Mouse (Mus musculus): ENCODE measurements around the gene Dnmt3l. TPM values are rescaled to one million over a fixed set of nuclear protein-coding genes. Genes with fewer than 3 reads are reported as not detected.

The Dnmt3l gene
- polyA plus RNA-seq, 1 experiment from 2014 or later = not detected

- H3K27ac ChIP-seq (ENCODE audit: low read depth, low read length) = no peak overlapping the region
- no peak overlapping the region for H3K9ac ChIP-seq (replicated peaks; ENCODE audit: low read depth, low read length)
- no peak for ATAC-seq (ENCODE audit: low read depth)
- no peaks in the 10 kb centered on the region for H3K36me3 ChIP-seq (ENCODE audit: control insufficient read depth, insufficient read depth, low read length)
- H3K4me1 ChIP-seq (ENCODE audit: control insufficient read depth, insufficient read depth, low read length) = no peaks in the 10 kb centered on the region
- no peaks in the 10 kb centered on the region for H3K27me3 ChIP-seq (ENCODE audit: control insufficient read depth, insufficient read depth, low read length)
- no peak overlapping the region for H3K4me3 ChIP-seq (ENCODE audit: low read depth, low read length)
- H3K9me3 ChIP-seq (ENCODE audit: control insufficient read depth, low read length) = no peaks in the 10 kb centered on the region
- WGBS = 65% methylated on average over 1 of the region's 1 CpGs
- H3K4me2 ChIP-seq (ENCODE audit: low read depth, low read length) = no peak overlapping the region
Observed at GRCm38 (mm10) chr10:78044531-78044930, 2.8 kb downstream of the Dnmt3l start.

DNA sequence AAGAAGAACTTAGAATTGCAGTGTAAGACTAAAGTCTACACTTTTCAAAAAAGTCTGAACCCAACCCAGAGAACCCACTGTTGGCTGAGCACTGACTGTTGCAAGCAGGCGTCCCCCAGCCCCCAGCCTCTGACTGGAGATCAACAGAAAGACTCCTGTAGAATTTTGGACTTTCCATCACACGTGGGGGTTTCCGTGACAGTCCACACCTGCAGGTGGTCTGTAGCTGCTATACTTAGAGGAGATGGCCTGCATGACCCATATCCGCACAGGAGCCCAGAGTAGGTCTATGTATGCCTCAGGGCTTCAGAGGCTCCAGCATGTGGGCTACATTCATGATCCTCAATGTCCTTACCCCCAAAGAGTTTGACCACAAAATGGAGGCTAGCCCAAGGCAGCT, 4.6 kb downstream of the Dnmt3l start:
- no peak for ATAC-seq (ENCODE audit: low read depth)
- H3K36me3 ChIP-seq (ENCODE audit: control insufficient read depth, insufficient read depth, low read length) = no peaks in the 10 kb centered on the region
- no peaks in the 10 kb centered on the region for H3K9me3 ChIP-seq (ENCODE audit: control insufficient read depth, low read length)
- 91% methylated on average over 4 of the region's 4 CpGs for WGBS
- no peaks in the 10 kb centered on the region for H3K4me1 ChIP-seq (ENCODE audit: control insufficient read depth, insufficient read depth, low read length)
- H3K27ac ChIP-seq (ENCODE audit: low read depth, low read length) = no peak overlapping the region
- no peak overlapping the region for H3K9ac ChIP-seq (replicated peaks; ENCODE audit: low read depth, low read length)
- no peaks in the 10 kb centered on the region for H3K27me3 ChIP-seq (ENCODE audit: control insufficient read depth, insufficient read depth, low read length)
- no peak overlapping the region for H3K4me3 ChIP-seq (ENCODE audit: low read depth, low read length)
- H3K4me2 ChIP-seq (ENCODE audit: low read depth, low read length) = no peak overlapping the region

DNA sequence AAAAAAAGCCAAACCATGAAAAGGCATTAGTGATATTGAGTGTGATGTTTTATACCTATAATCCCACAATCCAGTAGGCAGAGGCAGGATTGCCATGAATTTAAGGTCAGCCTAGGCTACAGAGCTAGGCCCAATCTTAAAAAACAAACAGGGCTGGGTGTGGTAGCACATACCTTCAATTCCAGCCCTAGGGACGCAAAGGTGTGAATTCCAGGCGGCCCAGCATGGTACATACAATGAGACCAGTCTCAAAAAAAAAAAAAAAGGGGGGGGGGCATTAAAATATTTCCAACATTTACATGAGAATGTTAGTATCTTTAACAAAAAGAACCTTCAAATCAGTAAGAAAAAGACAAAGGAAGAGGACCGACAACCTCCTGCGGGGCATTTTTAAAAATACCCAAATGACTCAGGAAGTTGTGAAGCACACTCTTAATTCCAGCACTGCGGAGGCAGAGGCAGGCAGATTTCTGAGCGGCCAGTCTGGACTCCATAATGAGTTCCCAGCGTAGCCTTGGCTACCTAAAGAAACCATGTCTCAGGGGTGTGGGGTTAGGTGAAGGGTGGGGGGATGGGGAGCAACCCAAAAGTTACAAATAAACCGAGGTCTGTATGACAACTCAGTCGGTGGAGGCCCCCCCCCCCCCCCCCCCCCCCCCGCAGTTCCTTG, 6.4 kb downstream of the Dnmt3l start:
- no peaks in the 10 kb centered on the region for H3K9me3 ChIP-seq (ENCODE audit: control insufficient read depth, low read length)
- no peaks in the 10 kb centered on the region for H3K36me3 ChIP-seq (ENCODE audit: control insufficient read depth, insufficient read depth, low read length)
- 91% methylated on average over 9 of the region's 10 CpGs for WGBS
- no peak overlapping the region for H3K9ac ChIP-seq (replicated peaks; ENCODE audit: low read depth, low read length)
- no peaks in the 10 kb centered on the region for H3K4me1 ChIP-seq (ENCODE audit: control insufficient read depth, insufficient read depth, low read length)
- ATAC-seq (ENCODE audit: low read depth) = no peak
- no peak overlapping the region for H3K27ac ChIP-seq (ENCODE audit: low read depth, low read length)
- no peaks in the 10 kb centered on the region for H3K27me3 ChIP-seq (ENCODE audit: control insufficient read depth, insufficient read depth, low read length)
- H3K4me3 ChIP-seq (ENCODE audit: low read depth, low read length) = no peak overlapping the region
- H3K4me2 ChIP-seq (ENCODE audit: low read depth, low read length) = no peak overlapping the region

DNA sequence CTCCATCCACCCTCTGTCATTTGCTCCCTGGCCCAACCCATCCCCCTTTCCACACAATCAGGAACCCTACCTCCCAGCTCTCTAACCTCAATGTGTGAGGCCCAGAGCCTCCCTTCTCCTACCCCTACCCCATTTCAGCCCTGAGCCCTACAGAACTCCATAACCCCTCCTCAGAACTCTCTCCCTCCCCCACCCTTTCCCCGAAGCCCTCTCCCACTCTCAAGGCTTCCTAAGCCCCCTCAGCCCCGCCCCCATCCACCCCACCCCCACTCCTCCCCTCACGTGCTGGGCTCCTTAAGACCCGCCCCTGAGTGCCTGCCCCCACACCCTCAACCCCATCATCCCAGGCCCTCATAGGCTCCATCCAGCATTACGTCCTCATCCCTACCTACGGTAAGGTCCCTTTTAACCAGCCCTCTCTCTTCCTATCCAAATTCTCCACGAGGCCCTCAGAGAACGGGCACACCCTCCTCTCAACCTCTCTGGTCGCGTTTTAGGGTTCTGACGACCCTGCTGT, 7.8 kb downstream of the Dnmt3l start:
- no peak overlapping the region for H3K4me3 ChIP-seq (ENCODE audit: low read depth, low read length)
- no peak overlapping the region for H3K9ac ChIP-seq (replicated peaks; ENCODE audit: low read depth, low read length)
- ATAC-seq (ENCODE audit: low read depth) = no peak
- no peaks in the 10 kb centered on the region for H3K9me3 ChIP-seq (ENCODE audit: control insufficient read depth, low read length)
- H3K27me3 ChIP-seq (ENCODE audit: control insufficient read depth, insufficient read depth, low read length) = no peaks in the 10 kb centered on the region
- H3K4me2 ChIP-seq (ENCODE audit: low read depth, low read length) = no peak overlapping the region
- H3K4me1 ChIP-seq (ENCODE audit: control insufficient read depth, insufficient read depth, low read length) = no peaks in the 10 kb centered on the region
- no peak overlapping the region for H3K27ac ChIP-seq (ENCODE audit: low read depth, low read length)
- H3K36me3 ChIP-seq (ENCODE audit: control insufficient read depth, insufficient read depth, low read length) = no peaks in the 10 kb centered on the region
- WGBS = 62% methylated on average over 11 of the region's 11 CpGs

GRCm38 (mm10) chr10:78054633-78055565, 13.2 kb downstream of the Dnmt3l start:
- Histone ChIP-seq H3K4me1 (ENCODE audit: control insufficient read depth, insufficient read depth, low read length) (no peaks in the 10 kb centered on the region), H3K27me3 (ENCODE audit: control insufficient read depth, insufficient read depth, low read length) (no peaks in the 10 kb centered on the region), H3K27ac (ENCODE audit: low read depth, low read length) (no peak overlapping the region), H3K9me3 (ENCODE audit: control insufficient read depth, low read length) (no peaks in the 10 kb centered on the region), H3K4me3 (ENCODE audit: low read depth, low read length) (no peak overlapping the region), H3K36me3 (ENCODE audit: control insufficient read depth, insufficient read depth, low read length) (no peaks in the 10 kb centered on the region), H3K9ac (replicated peaks; ENCODE audit: low read depth, low read length) (no peak overlapping the region), H3K4me2 (ENCODE audit: low read depth, low read length) (no peak overlapping the region)
- no peak for ATAC-seq (ENCODE audit: low read depth)
- WGBS = 77% methylated on average over 19 of the region's 19 CpGs

- no peak overlapping the region for H3K9ac ChIP-seq (replicated peaks; ENCODE audit: low read depth, low read length)
Observed at GRCm38 (mm10) chr10:78057056-78057455, 15.3 kb downstream of the Dnmt3l start.

GRCm38 (mm10) chr10:78063122-78063521, 21.4 kb downstream of the Dnmt3l start:
- Histone ChIP-seq H3K4me1 (ENCODE audit: control insufficient read depth, insufficient read depth, low read length) (no peaks in the 10 kb centered on the region), H3K4me3 (ENCODE audit: low read depth, low read length) (no peak overlapping the region), H3K4me2 (ENCODE audit: low read depth, low read length) (no peak overlapping the region), H3K9me3 (ENCODE audit: control insufficient read depth, low read length) (no peaks in the 10 kb centered on the region), H3K27ac (ENCODE audit: low read depth, low read length) (no peak overlapping the region), H3K9ac (replicated peaks; ENCODE audit: low read depth, low read length) (no peak overlapping the region), H3K27me3 (ENCODE audit: control insufficient read depth, insufficient read depth, low read length) (no peaks in the 10 kb centered on the region), H3K36me3 (ENCODE audit: control insufficient read depth, insufficient read depth, low read length) (no peaks in the 10 kb centered on the region)
- WGBS = 90% methylated on average over 9 of the region's 9 CpGs
- ATAC-seq (ENCODE audit: low read depth) = no peak

More at GRCm38 (mm10) chr10:78057056-78057455, 15.3 kb downstream of the Dnmt3l start:
- Histone ChIP-seq H3K4me3 (ENCODE audit: low read depth, low read length) (no peak overlapping the region), H3K27me3 (ENCODE audit: control insufficient read depth, insufficient read depth, low read length) (no peaks in the 10 kb centered on the region), H3K36me3 (ENCODE audit: control insufficient read depth, insufficient read depth, low read length) (no peaks in the 10 kb centered on the region), H3K27ac (ENCODE audit: low read depth, low read length) (no peak overlapping the region), H3K4me2 (ENCODE audit: low read depth, low read length) (no peak overlapping the region), H3K9me3 (ENCODE audit: control insufficient read depth, low read length) (no peaks in the 10 kb centered on the region), H3K4me1 (ENCODE audit: control insufficient read depth, insufficient read depth, low read length) (no peaks in the 10 kb centered on the region)
- ATAC-seq (ENCODE audit: low read depth) = no peak
- 91% methylated on average over 8 of the region's 8 CpGs for WGBS

DNA sequence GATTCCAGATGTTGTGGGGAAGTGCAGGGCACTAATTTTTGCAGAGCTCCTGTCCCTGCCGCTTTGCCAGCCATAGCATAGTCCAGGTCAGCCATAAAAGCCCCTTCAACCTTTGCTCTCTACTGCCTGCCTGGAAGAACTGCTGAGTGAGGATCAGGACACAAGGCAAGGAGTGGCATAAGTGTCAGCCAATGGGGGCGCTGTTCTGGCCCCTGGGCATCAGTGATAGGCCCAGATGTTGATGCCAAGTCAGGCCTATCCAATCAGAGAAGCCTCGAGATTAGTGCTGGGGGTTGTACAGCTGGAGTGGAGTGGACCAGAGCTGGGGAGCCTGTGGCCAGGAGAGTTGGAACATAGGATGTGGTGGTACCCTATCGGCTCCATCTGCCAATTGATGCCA, 25.5 kb downstream of the Dnmt3l start:
- no peak for ATAC-seq (ENCODE audit: low read depth)
- H3K27me3 ChIP-seq (ENCODE audit: control insufficient read depth, insufficient read depth, low read length) = peaks cover 5% of the 10 kb centered on the region; the same call in 1 of the 2 replicates
- no peak overlapping the region for H3K27ac ChIP-seq (ENCODE audit: low read depth, low read length)
- H3K4me3 ChIP-seq (ENCODE audit: low read depth, low read length) = no peak overlapping the region
- H3K9me3 ChIP-seq (ENCODE audit: control insufficient read depth, low read length) = no peaks in the 10 kb centered on the region
- no peak overlapping the region for H3K9ac ChIP-seq (replicated peaks; ENCODE audit: low read depth, low read length)
- 36% methylated on average over 4 of the region's 4 CpGs for WGBS
- H3K4me1 ChIP-seq (ENCODE audit: control insufficient read depth, insufficient read depth, low read length) = no peaks in the 10 kb centered on the region
- H3K36me3 ChIP-seq (ENCODE audit: control insufficient read depth, insufficient read depth, low read length) = no peaks in the 10 kb centered on the region
- H3K4me2 ChIP-seq (ENCODE audit: low read depth, low read length) = no peak overlapping the region

- no peaks in the 10 kb centered on the region for H3K36me3 ChIP-seq (ENCODE audit: control insufficient read depth, insufficient read depth, low read length)
- no peak for ATAC-seq (ENCODE audit: low read depth)
- H3K9ac ChIP-seq (replicated peaks; ENCODE audit: low read depth, low read length) = no peak overlapping the region
- no peak overlapping the region for H3K27ac ChIP-seq (ENCODE audit: low read depth, low read length)
- no peaks in the 10 kb centered on the region for H3K9me3 ChIP-seq (ENCODE audit: control insufficient read depth, low read length)
- H3K4me3 ChIP-seq (ENCODE audit: low read depth, low read length) = peak overlapping the region; percentile 43; the same call in 1 of the 2 replicates
- peak overlapping the region; percentile 97 for H3K4me2 ChIP-seq (ENCODE audit: low read depth, low read length)
- H3K27me3 ChIP-seq (ENCODE audit: control insufficient read depth, insufficient read depth, low read length) = peaks cover 5% of the 10 kb centered on the region; the same call in 1 of the 2 replicates
- 31% methylated on average over 11 of the region's 11 CpGs for WGBS
- H3K4me1 ChIP-seq (ENCODE audit: control insufficient read depth, insufficient read depth, low read length) = no peaks in the 10 kb centered on the region
Observed at GRCm38 (mm10) chr10:78068541-78068940, 26.8 kb downstream of the Dnmt3l start.
